Mouse (Mus musculus) T-helper 2 cell (primary cell): ENCODE data around the gene Zbtb7b.

Experiments used
- in situ Hi-C: fragments of 300-600 bp; cut with MboI, MseI; formaldehyde crosslinking; loops from one replicate; pipeline ENCODE4 v1.15.1; 2025; ENCODE audit warnings: high pct_unique_total_duplicates

The Zbtb7b gene

GRCm38 (mm10) chr3:89418861-89419250, 24.3 kb upstream of the Zbtb7b start:
- in situ Hi-C loops, result no loop called here

- in situ Hi-C loops, result no loop called here
Measured at GRCm38 (mm10) chr3:89418170-89418860, 23.7 kb upstream of the Zbtb7b start, which contains the start of the genes Cks1b and Shc1. TSS of gene Cks1b (minus strand) at chr3:89418383. TSS of gene Shc1 (plus strand) at chr3:89418443.

- in situ Hi-C loops, result no loop called here
Measured at GRCm38 (mm10) chr3:89417840-89418169, 23.2 kb upstream of the Zbtb7b start.

GRCm38 (mm10) chr3:89417131-89417530, 22.6 kb upstream of the Zbtb7b start:
- in situ Hi-C loops, result no loop called here

- in situ Hi-C loops, result no loop called here
Measured at GRCm38 (mm10) chr3:89416158-89416557, 21.6 kb upstream of the Zbtb7b start.

GRCm38 (mm10) chr3:89411490-89412393, 17.2 kb upstream of the Zbtb7b start, which contains the start of gene Flad1:
TSS of gene Flad1 (minus strand) at chr3:89411870.
- in situ Hi-C loops, result no loop called here

- in situ Hi-C loops, result no loop called here
Measured at GRCm38 (mm10) chr3:89410864-89411263, 16.3 kb upstream of the Zbtb7b start.

GRCm38 (mm10) chr3:89409701-89410100, 15.1 kb upstream of the Zbtb7b start:
- in situ Hi-C loops, result no loop called here

GRCm38 (mm10) chr3:89408448-89408847, 13.9 kb upstream of the Zbtb7b start:
- in situ Hi-C loops, result no loop called here

- in situ Hi-C loops, result no loop called here
Measured at GRCm38 (mm10) chr3:89406887-89407286, 12.3 kb upstream of the Zbtb7b start.

GRCm38 (mm10) chr3:89402693-89403092, 8.1 kb upstream of the Zbtb7b start, which contains the start of gene Lenep:
TSS of gene Lenep (minus strand) at chr3:89402793.
- in situ Hi-C loops, result no loop called here

- in situ Hi-C loops, result no loop called here
Measured at GRCm38 (mm10) chr3:89401329-89401728, 6.8 kb upstream of the Zbtb7b start.

- in situ Hi-C loops, result no loop called here
Measured at GRCm38 (mm10) chr3:89396654-89397005, 2.1 kb upstream of the Zbtb7b start.

- in situ Hi-C loops, result no loop called here
Measured at GRCm38 (mm10) chr3:89395806-89396653, 1.5 kb upstream of the Zbtb7b start.

GRCm38 (mm10) chr3:89395419-89395805, 836 bp upstream of the Zbtb7b start:
- in situ Hi-C loops, result no loop called here

GRCm38 (mm10) chr3:89394894-89395256, 299 bp upstream of the Zbtb7b start:
- in situ Hi-C loops, result no loop called here

GRCm38 (mm10) chr3:89393605-89394004, 971 bp downstream of the Zbtb7b start:
- in situ Hi-C loops, result no loop called here

- in situ Hi-C loops, result no loop called here
Measured at GRCm38 (mm10) chr3:89392871-89393311, 1.7 kb downstream of the Zbtb7b start.

- in situ Hi-C loops, result no loop called here
Measured at GRCm38 (mm10) chr3:89391663-89392511, 2.7 kb downstream of the Zbtb7b start.

- in situ Hi-C loops, result no loop called here
Measured at GRCm38 (mm10) chr3:89390699-89391662, 3.6 kb downstream of the Zbtb7b start.
